16 mouse cellular contexts compared by ENCODE assay signal in genomic region chr15:86159719-86160118, GRCm38 (mm10). TPM values are rescaled to one million over a fixed set of nuclear protein-coding genes. Genes with fewer than 3 reads are reported as not detected.
DNase-seq lines count a peak whose midpoint lies in the region; ATAC-seq and TF ChIP-seq lines count a peak whose summit lies in the region.
"Had no signal": no experiment of that assay in that cellular context is flagged by ENCODE, and none has a peak within 500 bp of the region (broad histone marks: within the 10 kb centered on the region; RNA-seq: fewer than 3 reads in every experiment).

No protein-coding gene starts in this region.

- no peak overlapping the region for H3K9ac ChIP-seq in hindbrain, embryonic 16.5 days (ENCODE audit: low read depth, low read length)
- H3K9ac ChIP-seq in hindbrain, embryonic 14.5 days: no peak overlapping the region
- H3K9ac ChIP-seq in lung, embryonic 14.5 days: no peak overlapping the region
- H3K9ac ChIP-seq: embryonic facial prominence, embryonic 13.5 days; forebrain, embryonic 13.5 days; limb, embryonic 13.5 days had no signal

- no peaks in the 10 kb centered on the region for H3K9me3 ChIP-seq in hindbrain, embryonic 16.5 days (ENCODE audit: control insufficient read depth, low read length)
- H3K9me3 ChIP-seq in hindbrain, embryonic 14.5 days (ENCODE audit: control insufficient read depth, low read length): no peaks in the 10 kb centered on the region
- no peaks in the 10 kb centered on the region for H3K9me3 ChIP-seq in lung, embryonic 14.5 days (ENCODE audit: low read depth, low read length)
- H3K9me3 ChIP-seq: embryonic facial prominence, embryonic 13.5 days; forebrain, embryonic 13.5 days; limb, embryonic 13.5 days had no signal

- DNase-seq in hindbrain, embryonic 14.5 days (ENCODE audit: low spot score): no peak
- DNase-seq in lung, embryonic 14.5 days: peak; percentile 45
- DNase-seq in lung, adult 18-20 months: no peak
- no peak for DNase-seq in right cerebral cortex, postnatal 36 days (ENCODE audit: low spot score in 2 of 2)
- no peak for DNase-seq in adrenal gland, postnatal 4 days (ENCODE audit: low spot score in 2 of 2)
- DNase-seq: cerebellum, adult 9-10 months; gastrocnemius, postnatal 25 days; kidney, adult 18-20 months; layer of hippocampus, postnatal 36 days; lung, postnatal 4 days had no signal

- TF ChIP-seq POLR2A in bone marrow, adult 2 months (IDR thresholded peaks at IDR 0.05; ENCODE audit: borderline replicate concordance, control insufficient read depth, low read depth, low read length): no peak

- no peaks in the 10 kb centered on the region for H3K27me3 ChIP-seq in hindbrain, embryonic 16.5 days (replicated peaks; ENCODE audit: control insufficient read depth, insufficient read depth, low read length)
- H3K27me3 ChIP-seq in hindbrain, embryonic 14.5 days (ENCODE audit: control insufficient read depth, insufficient read depth, low read length): no peaks in the 10 kb centered on the region
- H3K27me3 ChIP-seq in lung, embryonic 14.5 days (ENCODE audit: insufficient read depth, low read length): no peaks in the 10 kb centered on the region
- H3K27me3 ChIP-seq: embryonic facial prominence, embryonic 13.5 days; forebrain, embryonic 13.5 days; limb, embryonic 13.5 days had no signal

- no peak overlapping the region for H3K4me2 ChIP-seq in hindbrain, embryonic 16.5 days (ENCODE audit: low read length)
- no peak overlapping the region for H3K4me2 ChIP-seq in hindbrain, embryonic 14.5 days (replicated peaks)
- no peak overlapping the region for H3K4me2 ChIP-seq in lung, embryonic 14.5 days
- H3K4me2 ChIP-seq: embryonic facial prominence, embryonic 13.5 days; forebrain, embryonic 13.5 days; limb, embryonic 13.5 days had no signal

- H3K36me3 ChIP-seq in hindbrain, embryonic 16.5 days (ENCODE audit: control insufficient read depth, insufficient read depth, low read length): peaks cover 15% of the 10 kb centered on the region
- peaks cover 40% of the 10 kb centered on the region for H3K36me3 ChIP-seq in hindbrain, embryonic 14.5 days (replicated peaks; ENCODE audit: control insufficient read depth, insufficient read depth)
- H3K36me3 ChIP-seq in lung, embryonic 14.5 days (ENCODE audit: insufficient read depth): peaks cover 39% of the 10 kb centered on the region

- 0 out of 2 replicates have a peak, but pooled peaks have one; percentile 9 for ATAC-seq in hindbrain, embryonic 16.5 days
- no peak for ATAC-seq in hindbrain, embryonic 14.5 days (ENCODE audit: low FRiP score)
- no peak for ATAC-seq in lung, embryonic 14.5 days (ENCODE audit: insufficient read depth)
- ATAC-seq in neutrophil, adult 5-6 weeks (ENCODE audit: extremely low read depth, insufficient number of reproducible peaks, low FRiP score, poor library complexity, severe bottlenecking): 0 out of 2 replicates have a peak, but pooled peaks have one; percentile 11
- ATAC-seq: forebrain, embryonic 13.5 days had no signal

- H3K27ac ChIP-seq in hindbrain, embryonic 16.5 days (ENCODE audit: low read depth, low read length): no peak overlapping the region
- H3K27ac ChIP-seq in hindbrain, embryonic 14.5 days: no peak overlapping the region
- H3K27ac ChIP-seq in lung, embryonic 14.5 days (ENCODE audit: low read depth): no peak overlapping the region
- no peak overlapping the region for H3K27ac ChIP-seq in bone marrow, adult 2 months (ENCODE audit: control insufficient read depth, insufficient read depth, low read depth, low read length, poor library complexity)
- H3K27ac ChIP-seq: embryonic facial prominence, embryonic 13.5 days; forebrain, embryonic 13.5 days; limb, embryonic 13.5 days had no signal

- H3K4me3 ChIP-seq in hindbrain, embryonic 16.5 days (ENCODE audit: low read length): no peak overlapping the region
- H3K4me3 ChIP-seq in hindbrain, embryonic 14.5 days (replicated peaks; ENCODE audit: low read length): no peak overlapping the region
- H3K4me3 ChIP-seq in lung, embryonic 14.5 days (ENCODE audit: low read depth, low read length): no peak overlapping the region
- no peak overlapping the region for H3K4me3 ChIP-seq in bone marrow, adult 2 months (replicated peaks; ENCODE audit: control insufficient read depth, low read depth, low read length)
- H3K4me3 ChIP-seq: embryonic facial prominence, embryonic 13.5 days; forebrain, embryonic 13.5 days; limb, embryonic 13.5 days had no signal

- peak; percentile 57 for TF ChIP-seq CTCF in lung, embryonic 14.5 days (IDR thresholded peaks at IDR 0.05; ENCODE audit: low read depth)
- TF ChIP-seq CTCF in bone marrow, adult 2 months (IDR thresholded peaks at IDR 0.05; ENCODE audit: control insufficient read depth, insufficient read depth, low read length): peak; percentile 42

- no peaks in the 10 kb centered on the region for H3K4me1 ChIP-seq in hindbrain, embryonic 16.5 days (ENCODE audit: control insufficient read depth, insufficient read depth, low read depth, low read length)
- H3K4me1 ChIP-seq in hindbrain, embryonic 14.5 days (replicated peaks; ENCODE audit: control insufficient read depth, insufficient read depth, low read length): no peaks in the 10 kb centered on the region
- no peaks in the 10 kb centered on the region for H3K4me1 ChIP-seq in lung, embryonic 14.5 days (ENCODE audit: insufficient read depth)
- H3K4me1 ChIP-seq in bone marrow, adult 2 months (ENCODE audit: control insufficient read depth, insufficient read depth, low read length): peaks cover 1% of the 10 kb centered on the region
- H3K4me1 ChIP-seq: embryonic facial prominence, embryonic 13.5 days had no signal

- 93% methylated on average over 5 of the region's 5 CpGs for WGBS in hindbrain, embryonic 16.5 days
- WGBS in hindbrain, embryonic 14.5 days: 96% methylated on average over 5 of the region's 5 CpGs
- 79% methylated on average over 5 of the region's 5 CpGs for WGBS in lung, embryonic 14.5 days
- 79% methylated on average over 5 of the region's 5 CpGs for WGBS in bone marrow, adult 2 months

RNA-seq across cellular contexts. Expression of gene Cerk, which starts 26.2 kb away (rescaled TPM):
- 25.3 and 27.6 TPM in 2 replicates for polyA plus RNA-seq in hindbrain, embryonic 16.5 days (2015; fragmentation: Nextera tagmentation; extraction: Ambion mirVana)
- polyA plus RNA-seq in hindbrain, embryonic 14.5 days (2014; fragmentation: Nextera tagmentation; extraction: Ambion mirVana): 28.3 and 31.1 TPM in 2 replicates
- 33.8 and 34.2 TPM in 2 replicates for polyA plus RNA-seq in lung, embryonic 14.5 days (2014; fragmentation: Nextera tagmentation; extraction: Ambion mirVana)
- polyA plus RNA-seq in bone marrow, adult 2 months (2011; ENCODE audit: insufficient read depth, insufficient read length, low replicate concordance, missing spikeins): 23.0 and 42.5 TPM in 2 replicates
- 114 and 127 TPM in 2 replicates for total RNA-seq in neutrophil, adult 5-6 weeks (2017)
- 10 to 100 TPM; 26.3 to 26.8 TPM for total RNA-seq in adrenal gland, postnatal 4 days (2021)

RNA-seq across cellular contexts. Expression of gene Tbc1d22a, which starts 54.5 kb away (rescaled TPM):
- 12.6 and 13.2 TPM in 2 replicates for polyA plus RNA-seq in hindbrain, embryonic 16.5 days (2015; fragmentation: Nextera tagmentation; extraction: Ambion mirVana)
- polyA plus RNA-seq in hindbrain, embryonic 14.5 days (2014; fragmentation: Nextera tagmentation; extraction: Ambion mirVana): 9.9 and 10.7 TPM in 2 replicates
- polyA plus RNA-seq in lung, embryonic 14.5 days (2014; fragmentation: Nextera tagmentation; extraction: Ambion mirVana): 8.4 and 10.6 TPM in 2 replicates
- polyA plus RNA-seq in bone marrow, adult 2 months (2011; ENCODE audit: insufficient read depth, insufficient read length, low replicate concordance, missing spikeins): 5.2 and 16.3 TPM in 2 replicates
- total RNA-seq in neutrophil, adult 5-6 weeks (2017): 23.2 and 38.2 TPM in 2 replicates
- total RNA-seq in adrenal gland, postnatal 4 days (2021): 10 to 100 TPM; 32.3 TPM

Comparison
In these comparisons a context has a peak if more than half of its experiments do, and no peak if none do; other contexts are left out.
1. ATAC-seq: peak in hindbrain, embryonic 16.5 days (single experiment) and neutrophil, adult 5-6 weeks (single experiment); none in hindbrain, embryonic 14.5 days (single experiment) and lung, embryonic 14.5 days (single experiment).